Mouse (Mus musculus): ENCODE measurements around the gene Tspan3. TPM values are rescaled to one million over a fixed set of nuclear protein-coding genes. Genes with fewer than 3 reads are reported as not detected.

Tspan3 gene
- polyA plus RNA-seq, 1 experiment: 135 TPM

GRCm38 (mm10) chr9:56090546-56091225 lies 74.6 kb downstream of the Tspan3 start:
- Histone ChIP-seq H3K27me3 (ENCODE audit: control insufficient read depth, insufficient read depth, insufficient read length) (no peaks in the 10 kb centered on the region), H3K4me2 (ENCODE audit: low read depth) (peak overlapping the region; percentile 60), H3K79me2 (ENCODE audit: control insufficient read depth, insufficient read depth) (no peaks in the 10 kb centered on the region), H3ac (ENCODE audit: control insufficient read depth, insufficient read length) (no peak overlapping the region), H3K36me3 (ENCODE audit: control insufficient read depth, insufficient read depth) (no peaks in the 10 kb centered on the region), H3K4me3 (no peak overlapping the region)
- TF ChIP-seq POLR2AphosphoS2 (IDR thresholded peaks at IDR 0.05; ENCODE audit: insufficient read length, low read depth) (no peak), USF1 (IDR thresholded peaks at IDR 0.05; ENCODE audit: low read depth) (no peak), MAX (IDR thresholded peaks at IDR 0.05; ENCODE audit: low read depth) (no peak), SRF (IDR thresholded peaks at IDR 0.05; ENCODE audit: control insufficient read depth, insufficient read length, low read depth) (no peak), E2F4 (IDR thresholded peaks at IDR 0.05; ENCODE audit: insufficient read depth) (no peak), CEBPB (IDR thresholded peaks at IDR 0.05; ENCODE audit: insufficient read depth, poor library complexity, severe bottlenecking) (no peak), MYOD1 (IDR thresholded peaks at IDR 0.05; ENCODE audit: control insufficient read depth in 1 of 3, insufficient read length in 2 of 3, low read depth in 2 of 3) (no peak), TCF12 (IDR thresholded peaks at IDR 0.05; ENCODE audit: insufficient read depth, poor library complexity, severe bottlenecking) (no peak), TCF3 (IDR thresholded peaks at IDR 0.05; ENCODE audit: insufficient read length, low read depth) (no peak), MYOG (IDR thresholded peaks at IDR 0.05; ENCODE audit: control insufficient read depth in 1 of 3, insufficient read depth in 1 of 3, insufficient read length in 2 of 3, low read depth in 2 of 3) (no peak), REST (IDR thresholded peaks at IDR 0.05; ENCODE audit: insufficient read depth, insufficient read length) (no peak), POLR2A (IDR thresholded peaks at IDR 0.05; ENCODE audit: insufficient read length, low read depth) (no peak)

- no peaks in the 10 kb centered on the region for H3K79me2 ChIP-seq (ENCODE audit: control insufficient read depth, insufficient read depth)
- TF ChIP-seq MAX (IDR thresholded peaks at IDR 0.05; ENCODE audit: low read depth): no peak
- peak in 2 of 3 experiments; percentile 64 to 90 for TF ChIP-seq MYOD1 (IDR thresholded peaks at IDR 0.05; ENCODE audit: control insufficient read depth in 1 of 3, insufficient read length in 2 of 3, low read depth in 2 of 3)
- TF ChIP-seq REST (IDR thresholded peaks at IDR 0.05; ENCODE audit: insufficient read depth, insufficient read length): no peak
- TF ChIP-seq E2F4 (IDR thresholded peaks at IDR 0.05; ENCODE audit: insufficient read depth): no peak
- TF ChIP-seq SRF (IDR thresholded peaks at IDR 0.05; ENCODE audit: control insufficient read depth, insufficient read length, low read depth): no peak
- no peak for TF ChIP-seq USF1 (IDR thresholded peaks at IDR 0.05; ENCODE audit: low read depth)
- no peak for TF ChIP-seq TCF3 (IDR thresholded peaks at IDR 0.05; ENCODE audit: insufficient read length, low read depth)
- peak; percentile 49 for TF ChIP-seq POLR2A (IDR thresholded peaks at IDR 0.05; ENCODE audit: insufficient read length, low read depth)
- no peak for TF ChIP-seq POLR2AphosphoS2 (IDR thresholded peaks at IDR 0.05; ENCODE audit: insufficient read length, low read depth)
- no peak for TF ChIP-seq TCF12 (IDR thresholded peaks at IDR 0.05; ENCODE audit: insufficient read depth, poor library complexity, severe bottlenecking)
- TF ChIP-seq MYOG (IDR thresholded peaks at IDR 0.05; ENCODE audit: control insufficient read depth in 1 of 3, insufficient read depth in 1 of 3, insufficient read length in 2 of 3, low read depth in 2 of 3): peak in 2 of 3 experiments; percentile 18 to 81
- TF ChIP-seq CEBPB (IDR thresholded peaks at IDR 0.05; ENCODE audit: insufficient read depth, poor library complexity, severe bottlenecking): no peak
- no peaks in the 10 kb centered on the region for H3K27me3 ChIP-seq (ENCODE audit: control insufficient read depth, insufficient read depth, insufficient read length)
- H3ac ChIP-seq (ENCODE audit: control insufficient read depth, insufficient read length): no peak within 1 kb of the TSS
- H3K36me3 ChIP-seq (ENCODE audit: control insufficient read depth, insufficient read depth): no peaks in the 10 kb centered on the region
- H3K4me3 ChIP-seq: no peak within 1 kb of the TSS
- peak within 1 kb of the TSS; percentile 60 for H3K4me2 ChIP-seq (ENCODE audit: low read depth)
Observed at GRCm38 (mm10) chr9:56089778-56090520, 75.3 kb downstream of the Tspan3 start, which contains the start of gene Pstpip1. Pstpip1 (plus strand) TSS chr9:56089962.

- H3K27me3 ChIP-seq (ENCODE audit: control insufficient read depth, insufficient read depth, insufficient read length): no peaks in the 10 kb centered on the region
- H3ac ChIP-seq (ENCODE audit: control insufficient read depth, insufficient read length): no peak overlapping the region
- H3K36me3 ChIP-seq (ENCODE audit: control insufficient read depth, insufficient read depth): no peaks in the 10 kb centered on the region
- TF ChIP-seq CEBPB (IDR thresholded peaks at IDR 0.05; ENCODE audit: insufficient read depth, poor library complexity, severe bottlenecking) (no peak), MYOG (IDR thresholded peaks at IDR 0.05; ENCODE audit: control insufficient read depth in 1 of 3, insufficient read depth in 1 of 3, insufficient read length in 2 of 3, low read depth in 2 of 3) (peak in 1 of 3 experiments; percentile 38), MYOD1 (IDR thresholded peaks at IDR 0.05; ENCODE audit: control insufficient read depth in 1 of 3, insufficient read length in 2 of 3, low read depth in 2 of 3) (peak; percentile 15 to 88 (median 85))
- H3K4me2 ChIP-seq (ENCODE audit: low read depth): no peak overlapping the region
- no peak overlapping the region for H3K4me3 ChIP-seq
- no peaks in the 10 kb centered on the region for H3K79me2 ChIP-seq (ENCODE audit: control insufficient read depth, insufficient read depth)
Observed at GRCm38 (mm10) chr9:56086524-56086923, 78.8 kb downstream of the Tspan3 start.

Other genes starting within 250 kb of the Tspan3 start
- 1.5 TPM for gene Scaper, start 227.4 kb downstream of the Tspan3 start, polyA plus RNA-seq (2012; fragmentation: generic; extraction: Trizol)
- gene 4930563M21Rik, start 154.9 kb downstream of the Tspan3 start, polyA plus RNA-seq (2012; fragmentation: generic; extraction: Trizol): not detected
- gene Rcn2, start 123.6 kb downstream of the Tspan3 start, polyA plus RNA-seq (2012; fragmentation: generic; extraction: Trizol): 36.8 TPM
- gene Pstpip1, start 75.5 kb downstream of the Tspan3 start, polyA plus RNA-seq (2012; fragmentation: generic; extraction: Trizol): 18.9 TPM